Mouse (Mus musculus) forebrain, postnatal 0 days (tissue): ENCODE data around the gene Crlf1. TPM values are rescaled to one million over a fixed set of nuclear protein-coding genes. Genes with fewer than 3 reads are reported as not detected.

Source experiments
- ATAC-seq: fragments of 200-750 bp; cut with Nextera tagmentation; 2 replicates; pipeline ENCODE4 v1.8.0; 2017; ENCODE audit warnings: mild to moderate bottlenecking, moderate library complexity
- DNase-seq: peaks from one replicate; pipeline ENCODE4 v3.0.0-alpha.2; 2015
- H3K27ac ChIP-seq: fragments of 300-500 bp; sonication (generic); 2 replicates; pipeline ENCODE4 v1.5.1; 2014; ENCODE audit warnings: low read depth, mild to moderate bottlenecking, antibody characterized with exemption, low read length, moderate library complexity, mixed read lengths
- H3K27me3 ChIP-seq: fragments of 300-500 bp; sonication (generic); 2 replicates; pipeline ENCODE4 v1.6.1; 2014; ENCODE audit warnings: mild to moderate bottlenecking, low read length, mixed read lengths; ENCODE audit not compliant: insufficient read depth
- H3K36me3 ChIP-seq: fragments of 300-500 bp; sonication (generic); 2 replicates; pipeline ENCODE4 v1.6.1; 2014; ENCODE audit warnings: mild to moderate bottlenecking, moderate library complexity; ENCODE audit not compliant: insufficient read depth
- H3K4me1 ChIP-seq: fragments of 300-500 bp; sonication (generic); 2 replicates; pipeline ENCODE4 v1.6.1; 2014; ENCODE audit warnings: antibody characterized with exemption; ENCODE audit not compliant: insufficient read depth
- H3K4me2 ChIP-seq: fragments of 300-500 bp; sonication (generic); 2 replicates; pipeline ENCODE4 v1.6.1; 2014; ENCODE audit warnings: low read depth, mild to moderate bottlenecking, moderate library complexity
- H3K4me3 ChIP-seq: fragments of 300-500 bp; sonication (generic); 2 replicates; pipeline ENCODE4 v1.5.1; 2014; ENCODE audit warnings: low read depth, low read length, mixed read lengths
- H3K9ac ChIP-seq: fragments of 300-500 bp; sonication (generic); 2 replicates; pipeline ENCODE4 v1.6.1; 2014; ENCODE audit warnings: mild to moderate bottlenecking
- H3K9me3 ChIP-seq: fragments of 300-500 bp; sonication (generic); 2 replicates; pipeline ENCODE4 v1.6.1; 2016; ENCODE audit warnings: low read length
- CTCF ChIP-seq: sonication (generic); IDR thresholded peaks from 2 replicates; pipeline ENCODE4 v1.5.1; 2016; ENCODE audit warnings: antibody characterized with exemption, control low read depth, low read depth
- WGBS: fragments of 180-500 bp; shearing (Covaris S2); extraction: QIAGEN DNeasy Blood & Tissue Kit; methylation state at CpG from one replicate; pipeline ENCODE4 v1.1.7; 2014; 5-methylcytosine and 5-hydroxymethylcytosine counted together
- polyA plus RNA-seq: library from polyadenylated mRNA; unstranded; fragments of >200 nt; fragmentation: Nextera tagmentation; extraction: Ambion mirVana; gene quantifications from 2 replicates; pipeline ENCODE4 v1.2.1, GENCODE M21; 2015
- total RNA-seq: library from RNA; depleted of rRNA; stranded (reverse); fragments of >200 nt; gene quantifications from 2 replicates; pipeline ENCODE4 v1.2.3, GENCODE M21; 2014

The Crlf1 gene
- total and polyA plus RNA-seq, 2 experiments from 2014 or later, result 6.5 to 24.6 TPM

DNA sequence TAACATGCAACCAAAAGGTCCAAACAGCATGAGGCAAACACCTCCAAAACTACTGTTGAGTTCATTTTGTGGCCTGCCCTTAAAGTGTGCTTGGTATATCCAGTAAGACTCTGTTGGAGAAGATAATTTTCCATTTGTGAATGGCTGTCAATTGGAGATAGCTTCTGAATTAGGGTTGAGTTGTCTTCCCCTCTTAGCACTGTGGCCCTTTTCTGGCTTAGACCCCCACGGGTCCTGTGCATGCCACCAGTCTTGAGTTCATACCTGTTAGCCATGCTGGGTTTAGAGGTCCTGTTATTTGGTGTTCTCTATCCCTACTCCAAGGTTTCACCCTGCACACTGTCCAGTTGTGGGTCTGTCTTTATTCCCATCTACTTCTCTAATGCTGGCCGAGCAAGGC, 18.8 kb downstream of the Crlf1 start:
- no peak overlapping the region for H3K4me2 ChIP-seq
- H3K4me3 ChIP-seq, result no peak overlapping the region
- DNase-seq, result no peak
- no peak for ATAC-seq
- 97% methylated on average over 2 of the region's 2 CpGs for WGBS
- H3K9me3 ChIP-seq, result no peaks in the 10 kb centered on the region
- TF ChIP-seq CTCF, result no peak
- H3K4me1 ChIP-seq, result peaks cover 13% of the 10 kb centered on the region; the same call in 1 of the 2 replicates
- H3K9ac ChIP-seq, result no peak overlapping the region
- H3K27ac ChIP-seq, result no peak overlapping the region
- H3K36me3 ChIP-seq, result peaks cover 36% of the 10 kb centered on the region
- no peaks in the 10 kb centered on the region for H3K27me3 ChIP-seq

- H3K36me3 ChIP-seq, result peaks cover 33% of the 10 kb centered on the region
- H3K4me1 ChIP-seq, result peaks cover 13% of the 10 kb centered on the region; the same call in 1 of the 2 replicates
- WGBS, result 95% methylated on average over 11 of the region's 11 CpGs
- TF ChIP-seq CTCF, result no peak
- no peak for DNase-seq
- H3K27ac ChIP-seq, result no peak overlapping the region
- H3K9me3 ChIP-seq, result no peaks in the 10 kb centered on the region
- H3K4me2 ChIP-seq, result no peak overlapping the region
- no peak overlapping the region for H3K9ac ChIP-seq
- no peaks in the 10 kb centered on the region for H3K27me3 ChIP-seq
- H3K4me3 ChIP-seq, result no peak overlapping the region
- no peak for ATAC-seq
Measured at GRCm38 (mm10) chr8:70512253-70512903, 19.4 kb downstream of the Crlf1 start.

DNA sequence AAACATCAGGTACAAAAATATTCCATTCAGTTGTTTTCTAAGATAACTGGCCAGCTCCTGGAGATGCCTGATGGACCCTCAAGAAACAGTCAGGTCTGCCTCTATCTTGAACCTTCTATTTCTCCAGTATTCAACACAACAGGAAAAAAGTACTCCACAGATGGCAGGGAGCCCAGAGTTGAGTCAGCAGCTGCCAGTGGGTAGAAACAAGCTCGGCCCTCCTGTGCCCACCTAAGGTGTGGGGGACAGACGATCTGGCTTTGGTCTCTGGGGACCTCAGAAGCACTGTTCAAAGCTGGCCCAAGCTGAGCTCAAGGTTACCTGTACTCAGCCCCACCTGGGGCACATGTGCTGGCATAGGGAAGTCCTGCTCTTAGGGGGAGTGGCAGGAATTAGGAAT, 20.5 kb downstream of the Crlf1 start:
- no peak overlapping the region for H3K4me2 ChIP-seq
- 37% methylated on average over 2 of the region's 2 CpGs for WGBS
- DNase-seq (no peak), ATAC-seq (no peak)
- H3K4me1 ChIP-seq, result peaks cover 12% of the 10 kb centered on the region; the same call in 1 of the 2 replicates
- H3K4me3 ChIP-seq, result no peak overlapping the region
- H3K36me3 ChIP-seq, result peaks cover 34% of the 10 kb centered on the region
- no peak overlapping the region for H3K27ac ChIP-seq
- no peaks in the 10 kb centered on the region for H3K9me3 ChIP-seq
- no peaks in the 10 kb centered on the region for H3K27me3 ChIP-seq
- no peak overlapping the region for H3K9ac ChIP-seq
- no peak for TF ChIP-seq CTCF

DNA sequence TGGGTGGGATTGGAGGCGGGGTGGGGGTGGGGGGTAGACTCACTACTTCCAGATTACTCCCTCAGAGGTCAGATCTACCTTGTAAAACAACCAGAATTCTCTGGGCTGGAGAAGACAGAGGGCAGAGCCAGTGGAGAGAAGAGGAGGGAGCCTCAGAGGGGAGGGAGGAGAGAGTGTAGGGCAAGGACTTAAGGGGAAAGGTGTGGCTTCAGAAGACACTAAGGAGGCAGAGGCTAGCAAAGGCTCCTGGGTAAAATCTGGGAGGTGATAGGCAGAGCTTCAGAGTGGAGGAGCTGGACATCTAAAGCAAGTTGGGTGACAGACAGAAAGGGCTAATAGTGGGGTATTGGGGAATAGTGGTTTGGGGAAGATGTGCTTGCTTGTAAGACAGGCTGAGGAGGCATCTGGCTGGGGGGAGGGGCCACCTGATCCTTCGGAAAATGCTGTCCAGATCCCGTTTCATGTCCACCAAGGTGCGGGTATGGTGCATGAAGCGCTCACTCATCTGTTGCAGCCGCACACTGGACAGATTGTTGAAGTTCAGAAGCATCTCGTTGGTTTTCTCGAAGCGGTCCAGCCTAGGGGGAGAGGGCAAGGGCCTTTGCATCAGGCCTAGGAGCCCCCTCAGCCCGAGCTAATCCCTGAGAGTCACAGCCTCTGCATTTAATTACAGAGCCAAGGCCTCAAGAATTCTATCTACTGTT, 25.1 kb downstream of the Crlf1 start:
- Histone ChIP-seq H3K27me3 (no peaks in the 10 kb centered on the region), H3K4me1 (peaks cover 6% of the 10 kb centered on the region; the same call in 1 of the 2 replicates), H3K9me3 (no peaks in the 10 kb centered on the region), H3K36me3 (peaks cover 35% of the 10 kb centered on the region), H3K27ac (no peak overlapping the region), H3K4me3 (no peak overlapping the region), H3K9ac (no peak overlapping the region), H3K4me2 (no peak overlapping the region)
- TF ChIP-seq CTCF, result no peak
- ATAC-seq, result no peak
- WGBS, result 65% methylated on average over 10 of the region's 10 CpGs
- DNase-seq, result no peak

GRCm38 (mm10) chr8:70519043-70519442, 26.1 kb downstream of the Crlf1 start:
- peaks cover 26% of the 10 kb centered on the region for H3K36me3 ChIP-seq
- no peak overlapping the region for H3K27ac ChIP-seq
- no peak for ATAC-seq
- H3K9ac ChIP-seq, result no peak overlapping the region
- WGBS, result 93% methylated on average over 6 of the region's 6 CpGs
- no peak for TF ChIP-seq CTCF
- H3K4me3 ChIP-seq, result no peak overlapping the region
- H3K27me3 ChIP-seq, result no peaks in the 10 kb centered on the region
- H3K4me2 ChIP-seq, result no peak overlapping the region
- H3K9me3 ChIP-seq, result no peaks in the 10 kb centered on the region
- no peak for DNase-seq
- peaks cover 6% of the 10 kb centered on the region; the same call in 1 of the 2 replicates for H3K4me1 ChIP-seq

DNA sequence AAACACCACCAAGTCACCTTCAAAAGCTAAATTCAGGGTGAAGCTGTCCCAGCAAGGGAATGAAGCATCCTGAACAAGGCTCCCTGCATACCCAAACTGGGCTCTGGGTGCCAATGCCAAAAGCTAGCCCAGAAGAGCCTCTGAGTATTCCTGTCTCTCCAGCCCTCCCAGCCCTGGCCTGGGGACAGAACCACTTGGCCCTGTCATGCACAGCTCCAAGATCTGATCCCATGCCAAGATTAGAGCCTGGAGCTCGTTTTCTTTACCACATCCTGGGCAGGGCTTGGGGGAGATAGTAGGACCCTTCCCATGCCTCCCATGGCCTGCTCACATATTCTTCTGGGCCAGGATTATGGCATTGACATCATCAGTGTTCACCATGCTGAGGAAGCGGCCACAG, 26.6 kb downstream of the Crlf1 start:
- H3K9me3 ChIP-seq, result no peaks in the 10 kb centered on the region
- no peaks in the 10 kb centered on the region for H3K27me3 ChIP-seq
- ATAC-seq, result no peak
- no peak for TF ChIP-seq CTCF
- WGBS, result 53% methylated on average over 2 of the region's 2 CpGs
- no peak overlapping the region for H3K4me3 ChIP-seq
- no peak overlapping the region for H3K4me2 ChIP-seq
- H3K36me3 ChIP-seq, result peaks cover 23% of the 10 kb centered on the region
- peaks cover 6% of the 10 kb centered on the region; the same call in 1 of the 2 replicates for H3K4me1 ChIP-seq
- no peak overlapping the region for H3K27ac ChIP-seq
- no peak for DNase-seq
- no peak overlapping the region for H3K9ac ChIP-seq
